Mouse (Mus musculus) inflammation-experienced regulatory T-cells (primary cell): ENCODE measurements around the gene Srsf12. TPM values are rescaled to one million over a fixed set of nuclear protein-coding genes. Genes with fewer than 3 reads are reported as not detected.

Experiments used
- polyA plus RNA-seq, 2 experiments: library from polyadenylated mRNA; unstranded; fragments of 100-300 nt; shearing (Covaris generic); gene quantifications; one replicate each; pipeline ENCODE4 v1.2.1; 2017

Gene Srsf12
- polyA plus RNA-seq: 1 to 10 TPM; 1.7 to 2.2 TPM

DNA sequence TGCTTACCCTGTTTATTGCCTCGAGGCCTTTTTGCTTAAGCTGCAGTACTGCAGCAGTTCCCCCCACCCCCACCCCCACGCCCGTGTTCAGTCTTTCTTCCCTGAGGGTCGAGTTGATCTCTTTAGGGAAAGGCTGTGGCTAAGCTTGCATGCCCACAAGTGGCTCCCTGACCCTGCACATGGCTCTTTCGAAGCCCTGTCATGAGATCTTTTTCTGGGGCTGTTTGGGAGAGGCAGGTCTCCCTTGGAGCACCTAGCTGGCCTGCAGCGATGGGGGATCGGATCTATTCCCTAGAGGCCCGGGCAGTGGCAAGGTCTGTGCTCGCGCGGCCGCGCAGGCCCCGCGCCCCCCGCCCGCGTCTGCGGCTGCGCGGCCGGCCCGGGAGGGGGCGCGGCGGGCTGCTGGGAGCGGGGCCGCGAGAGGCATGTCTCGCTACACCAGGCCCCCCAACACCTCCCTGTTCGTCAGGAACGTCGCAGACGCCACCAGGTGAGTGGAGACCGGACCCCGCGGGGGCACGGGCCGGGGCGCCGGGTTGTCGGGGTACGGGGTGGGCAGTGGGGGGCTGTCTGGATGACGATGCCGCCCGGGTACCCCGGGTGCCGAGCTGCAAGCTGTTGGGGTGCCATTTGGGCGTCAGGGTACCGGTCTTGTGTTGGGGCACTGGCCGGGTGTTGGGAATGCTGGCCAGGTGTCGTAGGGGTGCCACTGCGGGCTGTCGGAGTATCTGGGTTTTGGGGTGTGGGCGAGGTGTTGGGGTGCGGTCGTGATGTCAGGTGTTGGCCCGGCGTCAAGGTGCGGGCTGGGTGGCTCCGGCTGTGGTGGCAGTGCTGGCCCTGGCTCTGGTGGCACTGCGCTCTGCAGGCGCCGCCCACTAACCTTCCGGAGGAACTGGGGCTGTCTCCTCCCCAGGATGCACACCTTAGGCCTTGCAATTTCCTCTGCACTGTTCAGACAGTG lies at the start of gene Srsf12:
TSS of gene Srsf12 (plus strand) at position 111 of the 961 bp plus-strand sequence.

DNA sequence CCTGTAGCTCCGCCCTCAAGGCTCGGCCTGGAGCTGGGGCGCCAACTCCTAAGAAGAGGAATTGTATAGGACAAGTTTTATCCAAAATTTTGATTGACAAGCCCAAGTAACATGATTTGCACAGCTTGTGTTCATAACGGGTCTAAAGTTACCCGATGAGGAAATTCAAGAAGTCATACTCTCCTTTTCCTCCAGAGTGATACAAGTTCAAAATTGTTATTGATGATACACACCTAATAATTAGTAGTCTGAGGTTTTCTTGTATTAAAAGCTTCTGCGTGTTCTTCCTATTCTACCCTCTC lies 19.1 kb upstream of the Srsf12 start, which contains the start of gene Pm20d2:
TSS of gene Pm20d2 (minus strand) at position 3 of the 302 bp plus-strand sequence.

Other genes with a start within 250 kb of the Srsf12 start
- gene Rragd, start 226.0 kb upstream of the Srsf12 start, polyA plus RNA-seq: 10 to 100 TPM in 1 of 2 experiments, under 1 TPM in 1; 0.60 to 22.1 TPM
- 100 to 1,000 TPM; 102 to 129 TPM for gene Ube2j1, start 177.6 kb upstream of the Srsf12 start, polyA plus RNA-seq
- 10 to 100 TPM; 17.4 to 39.8 TPM for gene Gabrr2, start 146.0 kb upstream of the Srsf12 start, polyA plus RNA-seq
- gene Gabrr1, start 76.5 kb upstream of the Srsf12 start, polyA plus RNA-seq: under 1 TPM; 0.17 to 0.18 TPM
- gene Pm20d2, start 19.3 kb upstream of the Srsf12 start, polyA plus RNA-seq: 1 to 10 TPM in 1 of 2 experiments, under 1 TPM in 1; 0.18 to 1.2 TPM
- gene Pnrc1, start 81.2 kb downstream of the Srsf12 start, polyA plus RNA-seq: 100 to 1,000 TPM; 487 to 519 TPM
- 10 to 100 TPM; 47.5 to 55.8 TPM for gene Rngtt, start 101.3 kb downstream of the Srsf12 start, polyA plus RNA-seq